Mouse (Mus musculus): ENCODE data around the gene Thap11.
"Not testable (repeated sequence)": the region's sequence is repeated elsewhere in the genome, so short reads cannot be mapped to it uniquely, and the experiment has no call there.

Gene Thap11

GRCm38 (mm10) chr8:105854715-105855216 lies at the start of gene Thap11:
Thap11 (plus strand) TSS chr8:105855132.
- DNase-seq, result peak; percentile 84 to 94

DNA sequence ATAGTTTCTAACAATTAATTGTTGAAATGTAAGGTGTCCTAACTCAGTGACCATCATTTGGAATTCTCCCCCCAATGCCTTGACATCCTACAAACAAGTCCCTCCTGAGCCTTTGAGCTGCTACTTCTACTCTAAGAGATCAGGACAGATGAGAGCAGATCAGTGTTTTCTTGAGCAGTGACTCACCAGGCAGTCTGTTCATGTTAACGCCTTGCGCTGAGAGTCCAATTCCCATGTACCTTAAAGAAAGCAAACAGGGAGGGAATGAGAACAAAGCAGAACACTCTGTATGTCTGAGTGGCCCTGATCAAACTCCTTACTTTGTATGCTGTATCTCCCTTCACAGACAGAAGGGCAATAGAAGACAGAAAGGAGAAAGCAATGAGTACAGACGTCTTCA lies 49.6 kb upstream of the Thap11 start:
- no peak for DNase-seq

DNA sequence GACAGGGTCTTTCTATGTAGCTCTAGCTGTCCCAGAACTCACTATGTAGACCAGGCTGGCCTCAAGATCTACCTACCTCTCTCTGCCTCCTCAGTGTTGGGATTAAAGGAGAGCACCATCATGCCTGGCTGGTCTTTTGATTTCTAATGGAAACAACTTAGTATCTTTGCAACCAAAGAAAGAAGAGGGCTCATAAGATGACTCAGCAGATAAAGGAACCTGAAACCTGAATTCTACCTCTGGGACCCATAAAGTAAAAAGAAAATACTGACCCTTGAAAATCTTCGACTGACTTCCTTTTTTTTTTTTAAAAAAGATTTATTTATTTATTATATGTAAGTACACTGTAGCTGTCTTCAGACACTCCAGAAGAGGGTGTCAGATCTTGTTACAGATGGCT lies 49.0 kb upstream of the Thap11 start:
- no peak for DNase-seq

GRCm38 (mm10) chr8:105807766-105808165 lies 47.2 kb upstream of the Thap11 start:
- DNase-seq, result no peak

GRCm38 (mm10) chr8:105808480-105808879 lies 46.5 kb upstream of the Thap11 start:
- DNase-seq, result no peak

- DNase-seq, result peak; percentile 30 to 36
Observed at GRCm38 (mm10) chr8:105810245-105810786, 44.6 kb upstream of the Thap11 start.

DNA sequence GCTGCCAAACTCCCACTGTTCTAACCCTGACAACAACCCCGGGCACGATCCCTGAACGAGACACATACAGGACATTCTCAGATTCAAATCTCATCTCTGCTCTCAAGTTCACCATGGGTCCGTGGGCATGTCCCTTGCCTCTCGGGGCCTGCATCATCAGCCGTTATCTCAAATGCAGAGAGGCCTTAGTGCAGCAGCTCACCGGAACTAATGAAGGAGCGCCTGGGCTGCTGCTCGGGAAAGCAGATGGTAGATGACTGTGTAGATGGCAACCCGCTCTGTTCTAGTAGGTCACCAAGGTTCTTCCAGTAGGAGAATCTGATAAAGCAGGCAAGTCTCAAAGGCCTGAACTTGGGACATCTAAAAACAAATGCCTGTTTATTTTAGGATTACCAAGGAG lies 43.9 kb upstream of the Thap11 start:
- no peak for DNase-seq

- DNase-seq, result no peak
Observed at GRCm38 (mm10) chr8:105811543-105811942, 43.4 kb upstream of the Thap11 start.

GRCm38 (mm10) chr8:105812511-105812910 lies 42.4 kb upstream of the Thap11 start:
- DNase-seq, result no peak

DNA sequence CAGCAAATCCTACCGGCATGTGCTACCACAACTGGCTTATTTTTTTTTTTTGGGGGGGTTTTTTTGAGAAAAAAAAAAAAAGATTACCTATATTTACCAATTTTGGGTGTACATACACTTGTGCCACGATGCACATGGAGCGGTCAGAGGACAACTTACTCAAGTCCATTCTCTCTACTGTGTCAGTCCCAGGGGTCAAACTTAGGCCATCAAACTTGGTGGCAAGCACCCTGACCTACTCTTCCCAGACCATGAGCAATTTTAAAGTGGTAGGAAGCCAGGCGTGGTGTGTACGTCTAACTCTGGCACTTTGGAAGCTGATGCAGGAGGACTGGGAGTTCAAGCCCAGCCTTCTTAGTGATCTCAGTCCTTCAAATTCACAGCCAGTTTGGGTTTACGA lies 41.7 kb upstream of the Thap11 start:
- no peak for DNase-seq

GRCm38 (mm10) chr8:105819659-105820058 lies 35.3 kb upstream of the Thap11 start:
- no peak for DNase-seq

GRCm38 (mm10) chr8:105820925-105821324 lies 34.0 kb upstream of the Thap11 start:
- no peak for DNase-seq

DNA sequence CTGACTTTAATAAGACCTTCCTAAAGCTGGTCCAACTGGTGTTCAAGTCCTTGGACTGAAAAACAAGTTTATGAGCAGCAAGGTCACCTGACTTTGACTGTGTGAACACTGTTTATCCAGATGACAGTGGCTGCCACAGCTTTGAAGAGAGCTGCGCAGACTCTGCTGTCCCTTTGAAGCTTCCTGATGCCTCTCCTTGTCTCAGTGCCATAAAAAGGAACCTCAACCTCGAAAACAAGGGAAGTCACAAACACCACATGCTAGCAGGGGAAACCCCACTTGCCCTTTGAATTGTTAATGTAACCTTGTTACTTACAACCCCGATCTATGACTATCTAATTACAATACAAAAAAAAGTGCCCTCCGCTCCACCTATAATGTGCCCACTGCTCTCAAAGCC lies 29.4 kb upstream of the Thap11 start:
- no peak for DNase-seq

DNA sequence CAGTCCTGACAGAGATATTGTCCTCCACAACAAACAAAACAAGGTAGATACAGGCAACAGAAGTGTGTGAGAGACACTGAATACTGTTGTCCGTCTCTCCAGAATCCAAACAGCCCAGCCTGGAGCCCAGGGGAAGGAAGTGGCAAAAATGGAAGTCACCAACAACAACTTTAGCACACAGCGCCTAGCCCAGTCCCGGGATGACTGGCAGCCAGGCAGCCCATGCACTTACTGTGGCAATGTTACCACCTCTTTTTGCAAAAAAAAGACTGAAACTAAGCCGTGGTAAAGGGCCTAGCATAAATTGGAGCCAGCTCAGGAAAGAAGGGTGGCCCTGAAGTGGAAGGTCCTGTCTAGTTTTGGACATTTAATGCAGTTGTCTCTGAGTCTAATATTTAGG lies 28.6 kb upstream of the Thap11 start:
- DNase-seq, result no peak

GRCm38 (mm10) chr8:105826861-105827848 lies 27.8 kb upstream of the Thap11 start, which contains the start of the genes Ranbp10 and Tsnaxip1:
Ranbp10 (minus strand) TSS chr8:105827350.
Tsnaxip1 (plus strand) TSS chr8:105827731.
- peak; percentile 87 to 92 for DNase-seq

GRCm38 (mm10) chr8:105833740-105834139 lies 21.2 kb upstream of the Thap11 start:
- DNase-seq, result not testable (repeated sequence)

DNA sequence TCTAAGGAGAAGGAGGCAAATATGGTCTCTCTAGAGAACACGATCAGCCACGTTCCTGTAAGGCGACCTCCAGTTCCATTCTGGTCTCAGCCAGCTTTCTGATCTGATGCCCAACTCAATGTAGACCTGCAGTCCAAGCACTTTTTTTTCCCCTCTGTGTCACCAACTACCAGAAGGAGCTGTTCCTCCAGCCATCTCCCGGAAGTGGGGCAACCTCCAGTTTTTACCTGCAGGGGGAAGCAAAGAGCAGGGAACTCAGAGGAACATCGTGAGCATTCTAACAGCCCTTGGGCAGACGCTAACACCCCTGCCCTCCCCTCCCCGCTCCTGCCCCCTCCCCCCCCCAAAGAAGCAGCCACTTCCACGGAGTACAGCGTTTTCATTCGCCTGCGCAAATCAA lies 19.6 kb upstream of the Thap11 start:
- peak; percentile 68 to 82 for DNase-seq

DNA sequence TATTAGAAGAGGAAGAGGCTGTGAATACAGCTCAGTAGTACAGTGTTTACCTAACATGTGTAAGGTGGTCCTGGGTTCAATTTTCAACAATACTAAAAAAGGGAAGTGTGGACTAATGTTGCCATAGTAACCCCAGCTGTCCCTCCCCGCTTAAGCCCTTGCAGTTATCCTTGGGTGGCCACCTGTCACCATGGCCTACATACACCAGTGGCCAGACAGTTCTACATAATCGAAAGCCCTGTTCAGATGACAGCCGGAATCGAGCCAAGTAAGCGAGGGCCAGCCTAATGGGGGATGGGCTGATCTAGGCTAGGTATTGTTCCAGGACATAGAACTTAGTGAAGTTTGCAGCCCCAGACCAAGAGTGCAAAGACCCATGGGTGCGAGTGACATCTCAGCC lies 17.9 kb upstream of the Thap11 start:
- DNase-seq, result no peak

GRCm38 (mm10) chr8:105839209-105839608 lies 15.7 kb upstream of the Thap11 start:
- no peak for DNase-seq

GRCm38 (mm10) chr8:105846678-105847077 lies 8.3 kb upstream of the Thap11 start:
- DNase-seq, result no peak

- DNase-seq, result no peak
Observed at GRCm38 (mm10) chr8:105850014-105850413, 4.9 kb upstream of the Thap11 start.

DNA sequence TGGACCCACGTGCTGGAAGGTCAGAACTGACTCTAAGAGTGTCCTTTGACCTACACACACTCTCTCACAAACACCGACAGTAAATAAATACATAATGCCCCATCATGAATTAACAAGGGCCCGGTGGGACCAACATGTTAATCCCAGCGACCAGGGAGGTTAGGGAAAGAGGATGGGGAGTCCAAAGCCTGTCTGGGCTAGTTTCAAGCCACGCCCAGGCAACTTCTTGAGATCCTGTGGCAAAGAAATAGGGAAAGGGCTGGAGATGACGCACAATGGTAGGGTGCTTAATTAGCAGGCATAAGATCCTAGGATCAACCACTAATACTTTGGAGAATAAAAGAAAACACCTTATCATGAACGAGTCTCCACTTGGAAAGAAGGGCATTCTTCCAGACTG lies 4.3 kb upstream of the Thap11 start:
- no peak for DNase-seq

- peak; percentile 74 to 85 for DNase-seq
Observed at GRCm38 (mm10) chr8:105851651-105852143, 3.2 kb upstream of the Thap11 start.

Data from spleen, adult 18-20 months (tissue).